Mouse (Mus musculus) C2C12 (cell line): ENCODE data around the gene Rint1. TPM values are rescaled to one million over a fixed set of nuclear protein-coding genes. Genes with fewer than 3 reads are reported as not detected.

Source experiments
- H3K27me3 ChIP-seq: one replicate; pipeline ENCODE4 v1.6.1; 2011; ENCODE audit not compliant: control insufficient read depth, insufficient read depth, insufficient read length
- H3K36me3 ChIP-seq: one replicate; pipeline ENCODE4 v1.6.1; 2011; ENCODE audit not compliant: control insufficient read depth, insufficient read depth
- H3K4me3 ChIP-seq: one replicate; pipeline ENCODE4 v1.5.1; 2011; ENCODE audit warnings: mild to moderate bottlenecking, control low read depth; ENCODE audit not compliant: poor library complexity, insufficient read depth, severe bottlenecking
- H3K79me2 ChIP-seq: one replicate; pipeline ENCODE4 v1.6.1; 2011; ENCODE audit not compliant: control insufficient read depth, insufficient read depth
- H3K79me3 ChIP-seq: one replicate; pipeline ENCODE4 v1.6.1; 2011; ENCODE audit warnings: low read depth, control low read depth
- H3ac ChIP-seq: one replicate; pipeline ENCODE3; 2011; ENCODE audit warnings: low read depth; ENCODE audit not compliant: control insufficient read depth, insufficient read length
- CEBPB ChIP-seq: IDR thresholded peaks from one replicate; pipeline ENCODE4 v1.6.1; 2011; ENCODE audit warnings: low read depth, mild to moderate bottlenecking, control low read depth, moderate library complexity
- CTCF ChIP-seq: IDR thresholded peaks from one replicate; pipeline ENCODE4 v1.5.1; 2011; ENCODE audit not compliant: control insufficient read depth, insufficient read depth, insufficient read length
- FOSL1 ChIP-seq: IDR thresholded peaks from one replicate; pipeline ENCODE4 v1.8.0; 2011; ENCODE audit warnings: mild to moderate bottlenecking, low read length; ENCODE audit not compliant: poor library complexity, insufficient read depth, severe bottlenecking
- MAX ChIP-seq: IDR thresholded peaks from one replicate; pipeline ENCODE4 v1.6.1; 2011; ENCODE audit warnings: mild to moderate bottlenecking, control low read depth
- MYOD1 ChIP-seq: IDR thresholded peaks from one replicate; pipeline ENCODE4 v1.6.1; 2011; ENCODE audit warnings: low read depth; ENCODE audit not compliant: control insufficient read depth, insufficient read length
- MYOG ChIP-seq: IDR thresholded peaks from one replicate; pipeline ENCODE4 v1.6.1; 2011; ENCODE audit not compliant: control insufficient read depth, insufficient read length; ENCODE audit errors: extremely low read depth
- USF1 ChIP-seq: IDR thresholded peaks from one replicate; pipeline ENCODE4 v1.6.1; 2011; ENCODE audit warnings: low read depth, mild to moderate bottlenecking, control low read depth, moderate library complexity
- polyA plus RNA-seq: library from polyadenylated mRNA; unstranded; fragments of >200 nt; fragmentation: generic; extraction: Trizol; gene quantifications from one replicate; pipeline ENCODE4 v1.2.1, GENCODE M21; 2012; ENCODE audit warnings: missing spikeins

Rint1 gene
- polyA plus RNA-seq, 1 experiment, result 9.5 TPM

GRCm38 (mm10) chr5:23859087-23859718 is 71.7 kb downstream of the Rint1 start:
- H3K79me2 ChIP-seq, result no peaks in the 10 kb centered on the region
- H3K4me3 ChIP-seq, result no peak overlapping the region
- no peak for TF ChIP-seq CEBPB
- no peak for TF ChIP-seq MYOG
- TF ChIP-seq CTCF, result no peak
- TF ChIP-seq MAX, result no peak
- TF ChIP-seq USF1, result no peak
- no peak for TF ChIP-seq MYOD1
- no peak for TF ChIP-seq FOSL1
- H3K27me3 ChIP-seq, result no peaks in the 10 kb centered on the region
- H3K36me3 ChIP-seq, result peaks cover 27% of the 10 kb centered on the region
- H3ac ChIP-seq, result no peak overlapping the region
- H3K79me3 ChIP-seq, result peaks cover 2% of the 10 kb centered on the region

GRCm38 (mm10) chr5:23859896-23860295 is 72.4 kb downstream of the Rint1 start:
- Histone ChIP-seq H3ac (no peak overlapping the region), H3K36me3 (peaks cover 21% of the 10 kb centered on the region), H3K27me3 (no peaks in the 10 kb centered on the region), H3K4me3 (no peak overlapping the region), H3K79me3 (peaks cover 2% of the 10 kb centered on the region), H3K79me2 (no peaks in the 10 kb centered on the region)
- TF ChIP-seq CTCF (no peak), MAX (no peak), FOSL1 (no peak), MYOD1 (no peak), USF1 (no peak), MYOG (no peak), CEBPB (no peak)

GRCm38 (mm10) chr5:23861721-23862120 is 74.2 kb downstream of the Rint1 start:
- Histone ChIP-seq H3K4me3 (no peak overlapping the region), H3K27me3 (no peaks in the 10 kb centered on the region), H3K79me2 (no peaks in the 10 kb centered on the region), H3K36me3 (peaks cover 3% of the 10 kb centered on the region), H3K79me3 (no peaks in the 10 kb centered on the region), H3ac (no peak overlapping the region)
- no peak for TF ChIP-seq MYOG
- TF ChIP-seq CEBPB, result no peak
- TF ChIP-seq CTCF, result no peak
- TF ChIP-seq MAX, result no peak
- TF ChIP-seq USF1, result no peak
- no peak for TF ChIP-seq MYOD1
- TF ChIP-seq FOSL1, result no peak

GRCm38 (mm10) chr5:23862291-23862690 is 74.8 kb downstream of the Rint1 start:
- Histone ChIP-seq H3ac (no peak overlapping the region), H3K79me3 (no peaks in the 10 kb centered on the region), H3K36me3 (peaks cover 3% of the 10 kb centered on the region), H3K4me3 (no peak overlapping the region), H3K27me3 (no peaks in the 10 kb centered on the region), H3K79me2 (no peaks in the 10 kb centered on the region)
- TF ChIP-seq MYOD1 (no peak), FOSL1 (no peak), CTCF (no peak), CEBPB (no peak), MAX (no peak), MYOG (no peak), USF1 (no peak)

GRCm38 (mm10) chr5:23863166-23864053 is 75.9 kb downstream of the Rint1 start:
- Histone ChIP-seq H3K27me3 (no peaks in the 10 kb centered on the region), H3ac (no peak overlapping the region), H3K79me2 (no peaks in the 10 kb centered on the region), H3K36me3 (no peaks in the 10 kb centered on the region), H3K79me3 (no peaks in the 10 kb centered on the region), H3K4me3 (no peak overlapping the region)
- TF ChIP-seq FOSL1, result no peak
- no peak for TF ChIP-seq MYOD1
- TF ChIP-seq CTCF, result no peak
- TF ChIP-seq USF1, result no peak
- TF ChIP-seq CEBPB, result no peak
- TF ChIP-seq MAX, result no peak
- no peak for TF ChIP-seq MYOG
